Mouse (Mus musculus): ENCODE data around the gene Olfr1039. TPM values are rescaled to one million over a fixed set of nuclear protein-coding genes. Genes with fewer than 3 reads are reported as not detected.
"Not testable (repeated sequence)": the region's sequence is repeated elsewhere in the genome, so short reads cannot be mapped to it uniquely, and the experiment has no call there.

Gene Olfr1039
- total RNA-seq (2021) = not detected
- long read RNA-seq, experiment 1 = 0 reads
- long read RNA-seq, experiment 2 = 0 reads

GRCm38 (mm10) chr2:86135828-86136227 is at the start of gene Olfr1039:
Olfr1039 (minus strand) TSS chr2:86135928.
- DNase-seq = no peak
- intact Hi-C loops (cut with DNase I) = no loop called here

DNA sequence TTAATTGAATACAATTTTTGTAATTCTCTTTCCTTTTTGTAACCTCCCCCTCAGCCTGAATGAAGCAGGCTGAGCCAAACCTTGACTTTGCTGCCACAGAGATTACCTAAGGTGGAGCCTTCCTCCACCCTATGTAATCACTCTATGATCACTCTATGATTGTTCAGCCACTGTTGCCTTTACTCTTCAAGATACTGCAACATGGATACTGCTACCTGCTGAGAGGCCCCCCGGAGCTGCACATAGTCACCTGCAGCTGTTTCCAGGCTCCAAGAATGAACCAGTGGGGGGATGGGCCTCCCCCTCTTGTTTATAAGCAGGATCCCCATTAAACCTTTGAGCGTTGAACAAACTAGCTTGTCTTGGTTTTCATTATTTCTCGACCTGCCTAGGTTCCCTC is 44.2 kb upstream of the Olfr1039 start:
- intact Hi-C loops (cut with DNase I) = no loop called here
- no peak for DNase-seq

GRCm38 (mm10) chr2:86177720-86178119 is 42.0 kb upstream of the Olfr1039 start, which contains the start of gene Olfr1044:
Olfr1044 (minus strand) TSS chr2:86177820.
- intact Hi-C loops (cut with DNase I) = no loop called here

GRCm38 (mm10) chr2:86175422-86175821 is 39.7 kb upstream of the Olfr1039 start:
- intact Hi-C loops (cut with DNase I); DNase-seq: not testable (repeated sequence)

More at GRCm38 (mm10) chr2:86177720-86178119, 42.0 kb upstream of the Olfr1039 start, which contains the start of gene Olfr1044:
- DNase-seq = no peak

- DNase-seq = no peak
- intact Hi-C loops (cut with DNase I) = no loop called here
Observed at GRCm38 (mm10) chr2:86167422-86167821, 31.7 kb upstream of the Olfr1039 start, which contains the start of gene Olfr1043. Olfr1043 (minus strand) TSS chr2:86167522.

- DNase-seq = no peak
- intact Hi-C loops (cut with DNase I) = no loop called here
Observed at GRCm38 (mm10) chr2:86161738-86162137, 26.0 kb upstream of the Olfr1039 start, which contains the start of gene Olfr1042. Olfr1042 (minus strand) TSS chr2:86161838.

GRCm38 (mm10) chr2:86146632-86147031 is 10.9 kb upstream of the Olfr1039 start, which contains the start of gene Olfr1040:
Olfr1040 (minus strand) TSS chr2:86146732.
- DNase-seq = no peak
- intact Hi-C loops (cut with DNase I) = no loop called here

- no peak for DNase-seq
- intact Hi-C loops (cut with DNase I) = no loop called here
Observed at GRCm38 (mm10) chr2:86087285-86087684, 48.4 kb downstream of the Olfr1039 start, which contains the start of gene Olfr1037. Olfr1037 (minus strand) TSS chr2:86087385.

DNA sequence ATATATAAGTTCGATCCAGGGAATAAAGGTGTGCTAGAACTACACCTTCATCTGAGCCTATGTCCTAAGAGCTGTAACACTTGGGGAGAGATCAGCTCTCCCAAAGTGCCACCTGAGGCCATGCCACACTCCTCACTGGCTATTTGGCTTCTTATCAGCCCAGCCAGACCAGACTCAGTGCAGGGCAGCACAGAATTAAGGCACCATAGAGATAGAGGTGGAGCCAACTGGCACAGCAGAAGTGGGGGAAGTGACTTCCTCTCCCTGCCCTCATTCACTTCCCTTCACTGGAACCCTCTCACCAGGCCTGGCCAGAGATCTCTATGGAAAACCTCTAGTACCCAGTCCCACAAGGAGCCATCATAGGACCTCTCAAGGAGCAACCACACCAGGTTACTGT is 55.2 kb downstream of the Olfr1039 start:
- intact Hi-C loops (cut with DNase I); DNase-seq: not testable (repeated sequence)

Other genes starting within 250 kb of the Olfr1039 start
- gene Olfr1024, start 230.9 kb downstream of the Olfr1039 start, total RNA-seq (2021) = not detected
- not detected for gene Olfr1025-ps1, start 220.7 kb downstream of the Olfr1039 start, total RNA-seq (2021)
- not detected for gene Olfr1026, start 214.4 kb downstream of the Olfr1039 start, total RNA-seq (2021)
- gene Olfr1028, start 185.5 kb downstream of the Olfr1039 start, total RNA-seq (2021) = not detected
- gene Olfr1029, start 162.0 kb downstream of the Olfr1039 start, total RNA-seq (2021) = not detected
- gene Olfr1030, start 156.7 kb downstream of the Olfr1039 start, total RNA-seq (2021) = not detected
- gene Olfr1031, start 145.6 kb downstream of the Olfr1039 start, total RNA-seq (2021) = not detected
- not detected for gene Olfr1032, start 130.4 kb downstream of the Olfr1039 start, total RNA-seq (2021)
- 1 to 10 TPM; 3.4 to 7.1 TPM for gene Olfr1033, start 115.3 kb downstream of the Olfr1039 start, total RNA-seq (2021)
- gene Olfr1034, start 90.1 kb downstream of the Olfr1039 start, total RNA-seq (2021) = under 1 TPM; 0.10 to 0.29 TPM
- not detected for gene Olfr1036, start 61.9 kb downstream of the Olfr1039 start, total RNA-seq (2021)
- not detected for gene Olfr1037, start 48.5 kb downstream of the Olfr1039 start, total RNA-seq (2021)
- gene Olfr1040, start 10.8 kb upstream of the Olfr1039 start, total RNA-seq (2021) = not detected
- not detected for gene Olfr1042, start 25.9 kb upstream of the Olfr1039 start, total RNA-seq (2021)
- gene Olfr1043, start 31.6 kb upstream of the Olfr1039 start, total RNA-seq (2021) = not detected
- not detected for gene Olfr1044, start 41.9 kb upstream of the Olfr1039 start, total RNA-seq (2021)
- not detected for gene Olfr52, start 49.8 kb upstream of the Olfr1039 start, total RNA-seq (2021)
- gene Olfr1045, start 67.1 kb upstream of the Olfr1039 start, total RNA-seq (2021) = not detected
- gene Olfr1046, start 83.4 kb upstream of the Olfr1039 start, total RNA-seq (2021) = not detected
- not detected for gene Olfr1047, start 95.5 kb upstream of the Olfr1039 start, total RNA-seq (2021)
- gene Olfr1048, start 104.4 kb upstream of the Olfr1039 start, total RNA-seq (2021) = not detected
- gene Olfr1049, start 122.4 kb upstream of the Olfr1039 start, total RNA-seq (2021) = not detected
- not detected for gene Olfr1051, start 143.2 kb upstream of the Olfr1039 start, total RNA-seq (2021)
- not detected for gene Olfr1052, start 156.5 kb upstream of the Olfr1039 start, total RNA-seq (2021)
- not detected for gene Olfr1053, start 179.4 kb upstream of the Olfr1039 start, total RNA-seq (2021)
- not detected for gene Olfr1054, start 199.5 kb upstream of the Olfr1039 start, total RNA-seq (2021)
- gene Olfr1055, start 214.4 kb upstream of the Olfr1039 start, total RNA-seq (2021) = not detected
- gene Olfr1056, start 226.5 kb upstream of the Olfr1039 start, total RNA-seq (2021) = not detected
- not detected for gene Olfr1057, start 242.5 kb upstream of the Olfr1039 start, total RNA-seq (2021)